Mouse (Mus musculus): ENCODE measurements around the gene Gm49352. TPM values are rescaled to one million over a fixed set of nuclear protein-coding genes. Genes with fewer than 3 reads are reported as not detected.

Gm49352 gene
- polyA plus RNA-seq (2012; rRNA removed), result not detected in 2 replicates

GRCm38 (mm10) chr13:61568074-61568473 lies at the start of gene Gm49352:
TSS of gene Gm49352 (minus strand) at chr13:61568174.

GRCm38 (mm10) chr13:61570027-61570426 lies 2.1 kb upstream of the Gm49352 start, which contains the start of gene Cts3:
TSS of gene Cts3 (minus strand) at chr13:61570127.

GRCm38 (mm10) chr13:61541631-61542030 lies 26.3 kb downstream of the Gm49352 start, which contains the start of gene Ctsm:
TSS of gene Ctsm (minus strand) at chr13:61541839.

Other genes starting within 250 kb of the Gm49352 start
- gene Cts7, start 210.0 kb downstream of the Gm49352 start, polyA plus RNA-seq (2012; rRNA removed), result not detected in 2 replicates
- 0.10 TPM in 1 of 2 replicates, not detected in the other for gene Ctsm, start 26.3 kb downstream of the Gm49352 start, polyA plus RNA-seq (2012; rRNA removed)
- gene Cts3, start 2.0 kb upstream of the Gm49352 start, polyA plus RNA-seq (2012; rRNA removed), result 0.37 TPM in 1 of 2 replicates, not detected in the other